Mouse (Mus musculus) bone marrow macrophage, adult 2 months (primary cell): ENCODE measurements around the gene Cers1. TPM values are rescaled to one million over a fixed set of nuclear protein-coding genes. Genes with fewer than 3 reads are reported as not detected.
A peak's percentile ranks its signal among the peaks of the same experiment; 100 is the strongest.

Source experiments
- H3K27ac ChIP-seq: 2 replicates; pipeline ENCODE4 v1.5.1; 2012; ENCODE audit warnings: low read depth, low read length; ENCODE audit not compliant: insufficient read depth
- H3K4me1 ChIP-seq: 2 replicates; pipeline ENCODE4 v1.6.1; 2012; ENCODE audit warnings: low read length; ENCODE audit not compliant: control insufficient read depth, insufficient read depth
- H3K4me3 ChIP-seq: 2 replicates; pipeline ENCODE4 v1.5.1; 2012; ENCODE audit warnings: mild to moderate bottlenecking, low read length, moderate library complexity; ENCODE audit not compliant: insufficient read depth
- CTCF ChIP-seq: IDR thresholded peaks from 2 replicates; pipeline ENCODE4 v1.5.1; 2012; ENCODE audit warnings: low read depth, mild to moderate bottlenecking, low read length, moderate library complexity
- POLR2A ChIP-seq: IDR thresholded peaks from 2 replicates; pipeline ENCODE4 v1.6.1; 2012; ENCODE audit warnings: mild to moderate bottlenecking, low read depth, low read length, borderline replicate concordance
- polyA plus RNA-seq: library from polyadenylated mRNA; stranded (reverse); fragments of >200 nt; gene quantifications from 2 replicates; pipeline ENCODE4 v1.2.4, GENCODE M21; 2012; ENCODE audit not compliant: missing spikeins, insufficient read depth, insufficient read length

The Cers1 gene
- polyA plus RNA-seq, 1 experiment: not detected

DNA sequence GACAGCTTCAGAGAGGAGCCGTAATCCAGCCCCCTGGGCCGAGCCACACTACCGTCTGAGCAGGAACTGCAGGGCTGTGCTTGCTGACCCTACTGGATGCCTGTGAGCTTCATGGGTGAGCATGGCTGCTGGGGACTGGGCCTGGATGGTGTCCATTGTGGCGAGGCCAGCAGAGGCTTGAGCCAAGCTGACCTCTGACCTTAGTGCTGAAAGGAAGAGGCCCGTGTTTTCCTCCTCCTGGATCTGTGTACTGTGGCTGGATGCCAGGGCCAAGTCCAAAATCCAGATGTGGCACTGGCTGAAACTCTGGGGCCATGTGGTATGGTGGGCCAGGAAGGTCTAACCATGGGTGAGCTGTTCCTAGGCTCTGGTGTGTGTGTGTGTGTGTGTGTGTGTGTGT, 48.5 kb downstream of the Cers1 start:
- Histone ChIP-seq H3K4me3 (no peak overlapping the region), H3K27ac (no peak overlapping the region), H3K4me1 (peaks cover 4% of the 10 kb centered on the region; the same call in 1 of the 2 replicates)
- no peak for TF ChIP-seq POLR2A
- TF ChIP-seq CTCF: no peak

DNA sequence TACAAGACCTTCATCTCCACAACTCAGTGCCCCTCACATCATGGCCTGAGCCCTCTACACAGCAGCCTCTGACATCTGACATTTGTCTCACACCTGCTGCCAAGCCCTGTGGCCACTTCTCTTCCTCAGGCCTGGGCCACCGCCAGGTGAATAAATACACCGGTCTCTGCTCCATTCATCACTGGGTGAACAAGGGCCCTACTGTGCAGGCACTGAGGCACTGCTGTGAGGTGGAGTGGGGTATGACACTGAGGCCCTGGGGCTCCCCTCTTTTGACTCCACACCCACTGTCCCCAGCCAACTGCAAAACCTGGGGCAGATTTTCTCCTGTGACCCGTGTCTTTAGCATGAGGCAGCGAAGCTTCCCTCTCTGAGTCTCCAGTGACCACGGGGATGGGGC, 51.0 kb downstream of the Cers1 start:
- Histone ChIP-seq H3K27ac (no peak overlapping the region), H3K4me3 (no peak overlapping the region), H3K4me1 (peaks cover 4% of the 10 kb centered on the region; the same call in 1 of the 2 replicates)
- TF ChIP-seq CTCF (no peak), POLR2A (no peak)

DNA sequence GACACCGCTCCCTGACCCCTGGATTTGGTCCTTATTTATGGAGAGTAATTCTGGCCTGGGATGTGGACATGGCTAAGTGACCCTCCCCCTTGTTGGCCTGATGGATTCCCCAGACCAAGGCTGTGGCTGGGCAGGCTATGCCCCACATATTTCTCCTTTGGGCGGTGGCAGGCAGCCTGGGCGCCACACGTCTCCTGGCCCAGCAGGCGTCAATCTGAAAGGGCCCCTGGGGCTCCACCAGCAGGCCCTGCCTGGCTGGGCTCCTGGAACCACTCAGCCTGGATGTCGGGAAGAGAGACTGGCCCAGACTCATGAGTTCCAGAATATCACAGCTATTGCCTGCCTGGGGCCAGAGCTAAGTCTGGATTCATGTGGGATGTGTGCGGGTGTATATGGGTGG, 54.9 kb downstream of the Cers1 start:
- no peak overlapping the region for H3K4me3 ChIP-seq
- TF ChIP-seq POLR2A (no peak), CTCF (no peak)
- peaks cover 7% of the 10 kb centered on the region for H3K4me1 ChIP-seq
- H3K27ac ChIP-seq: no peak overlapping the region

DNA sequence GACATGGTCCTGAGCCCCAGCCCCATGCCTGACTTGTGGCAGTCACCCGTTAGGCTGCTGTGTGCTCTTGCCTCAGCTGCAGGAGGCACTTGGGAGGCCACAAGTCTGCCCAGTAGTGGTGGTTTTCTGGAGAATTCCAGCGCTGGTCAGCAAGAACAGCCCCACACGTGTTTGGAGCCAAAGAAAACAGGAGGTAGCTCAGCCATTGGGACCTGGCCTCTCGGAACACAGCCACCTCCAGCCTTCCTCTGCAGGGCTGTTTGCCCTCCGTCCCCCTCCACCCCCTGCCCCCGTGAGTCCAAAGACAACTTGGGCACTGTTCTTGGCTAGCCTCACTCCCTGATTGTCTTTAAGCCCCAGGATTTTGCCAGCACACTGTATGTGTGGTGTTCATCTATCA, 56.4 kb downstream of the Cers1 start:
- H3K4me1 ChIP-seq: peaks cover 9% of the 10 kb centered on the region
- no peak overlapping the region for H3K27ac ChIP-seq
- TF ChIP-seq CTCF: no peak
- TF ChIP-seq POLR2A: no peak
- H3K4me3 ChIP-seq: no peak overlapping the region

DNA sequence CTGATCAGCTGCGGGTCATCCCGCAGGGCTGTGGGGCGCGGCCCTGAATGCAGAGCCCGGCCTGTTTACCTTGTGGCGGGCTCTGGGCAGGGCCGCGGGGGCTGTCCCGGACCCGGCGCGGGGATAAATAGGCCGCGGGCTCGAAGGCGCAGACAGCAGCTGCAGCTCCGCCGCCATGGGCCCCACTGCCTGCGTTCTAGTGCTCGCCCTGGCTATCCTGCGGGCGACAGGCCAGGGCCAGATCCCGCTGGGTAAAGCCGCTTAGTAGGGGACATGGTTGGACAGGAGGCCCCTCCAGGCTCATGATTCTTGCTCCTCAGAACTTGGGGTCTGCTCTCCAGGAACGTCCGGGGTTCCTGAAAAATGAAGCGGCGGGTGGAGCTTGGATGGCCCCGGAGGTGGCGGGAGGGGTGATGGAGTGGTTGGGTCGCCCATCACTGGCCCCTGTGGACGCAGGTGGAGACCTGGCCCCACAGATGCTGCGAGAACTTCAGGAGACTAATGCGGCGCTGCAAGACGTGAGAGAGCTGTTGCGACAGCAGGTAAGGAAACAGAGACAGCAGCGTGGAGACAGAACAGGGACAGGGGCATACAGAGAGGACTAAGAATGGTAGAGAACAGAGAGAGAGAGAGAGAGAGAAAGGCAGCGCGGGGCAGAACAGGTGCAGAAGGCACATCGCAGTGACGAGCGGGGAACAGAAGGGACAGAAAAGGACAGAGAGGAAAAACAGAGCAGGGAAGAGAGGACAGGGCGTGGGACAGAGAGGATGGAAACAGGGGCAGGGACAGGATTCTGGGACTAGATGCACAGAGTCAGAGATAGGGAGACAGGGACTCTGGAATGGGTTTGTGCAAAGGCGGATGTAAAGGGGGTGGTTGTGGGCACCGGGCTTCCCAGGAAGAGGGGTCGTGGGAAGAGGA, 58.1 kb downstream of the Cers1 start, which contains the start of gene Comp:
Gene Comp (plus strand): TSS at position 162 of the 921 bp plus-strand sequence.
- Histone ChIP-seq H3K4me3 (peak within 1 kb of the TSS; percentile 56), H3K4me1 (peaks cover 9% of the 10 kb centered on the region), H3K27ac (no peak within 1 kb of the TSS)
- no peak for TF ChIP-seq POLR2A
- TF ChIP-seq CTCF: no peak

DNA sequence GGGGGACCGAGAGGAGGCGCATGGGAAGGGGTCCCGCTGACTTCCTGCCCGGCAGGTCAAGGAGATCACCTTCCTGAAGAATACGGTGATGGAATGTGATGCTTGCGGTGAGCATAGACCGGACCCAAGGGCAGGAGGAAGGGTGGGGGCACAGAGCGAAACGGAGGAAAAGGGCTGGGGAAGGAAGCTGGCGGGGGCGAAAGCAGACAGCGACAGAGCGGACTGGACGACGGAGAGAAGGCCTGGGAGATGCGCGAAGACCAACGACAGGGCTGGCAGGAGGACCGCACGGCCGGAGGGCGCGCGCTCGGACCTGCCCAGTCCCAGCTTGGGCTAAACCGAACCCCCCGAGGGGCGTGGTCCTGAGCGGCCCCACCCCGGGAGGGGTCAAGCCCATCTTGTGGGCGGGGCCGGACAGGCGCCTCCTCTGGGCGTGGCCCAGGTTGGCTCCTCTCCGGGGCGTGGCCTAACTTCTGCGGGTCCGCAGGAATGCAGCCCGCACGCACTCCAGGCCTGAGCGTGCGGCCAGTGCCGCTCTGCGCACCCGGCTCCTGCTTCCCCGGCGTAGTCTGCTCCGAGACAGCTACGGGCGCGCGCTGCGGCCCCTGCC, 58.8 kb downstream of the Cers1 start:
- no peak for TF ChIP-seq POLR2A
- no peak for TF ChIP-seq CTCF
- H3K4me3 ChIP-seq: peak overlapping the region; percentile 56

DNA sequence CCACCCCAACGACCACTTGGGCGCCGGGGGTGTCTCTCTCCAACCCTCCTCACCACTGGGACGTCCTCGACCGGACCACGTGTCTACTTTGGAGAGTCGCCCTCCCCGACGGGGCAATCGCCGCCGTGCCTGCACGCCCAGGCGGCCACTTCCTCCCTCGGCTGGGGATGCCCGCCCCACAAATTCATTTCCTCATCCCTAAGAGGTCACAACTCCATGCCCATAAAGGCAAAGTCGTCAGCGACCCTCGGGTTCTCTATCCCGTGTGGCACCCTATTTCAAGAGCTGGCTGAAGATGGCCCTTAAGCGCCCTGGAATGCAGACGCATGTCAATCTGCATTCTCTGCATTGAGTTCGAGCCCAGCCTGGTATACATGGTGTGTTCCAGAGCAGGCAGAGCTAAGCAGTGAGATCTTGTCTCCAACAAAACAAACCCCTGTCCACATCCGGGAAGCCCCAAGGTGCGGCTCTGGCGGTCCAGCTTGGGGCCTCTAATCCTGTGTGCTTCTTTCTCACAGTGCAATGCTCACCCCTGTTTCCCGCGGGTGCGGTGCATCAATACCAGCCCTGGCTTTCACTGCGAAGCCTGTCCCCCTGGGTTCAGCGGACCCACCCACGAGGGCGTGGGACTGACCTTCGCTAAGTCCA, 59.8 kb downstream of the Cers1 start:
- Histone ChIP-seq H3K4me1 (peaks cover 9% of the 10 kb centered on the region), H3K27ac (no peak overlapping the region), H3K4me3 (peak overlapping the region; percentile 56)
- TF ChIP-seq CTCF (no peak), POLR2A (no peak)

More for the DNA sequence above, 58.8 kb downstream of the Cers1 start:
- no peak overlapping the region for H3K27ac ChIP-seq
- peaks cover 9% of the 10 kb centered on the region for H3K4me1 ChIP-seq

DNA sequence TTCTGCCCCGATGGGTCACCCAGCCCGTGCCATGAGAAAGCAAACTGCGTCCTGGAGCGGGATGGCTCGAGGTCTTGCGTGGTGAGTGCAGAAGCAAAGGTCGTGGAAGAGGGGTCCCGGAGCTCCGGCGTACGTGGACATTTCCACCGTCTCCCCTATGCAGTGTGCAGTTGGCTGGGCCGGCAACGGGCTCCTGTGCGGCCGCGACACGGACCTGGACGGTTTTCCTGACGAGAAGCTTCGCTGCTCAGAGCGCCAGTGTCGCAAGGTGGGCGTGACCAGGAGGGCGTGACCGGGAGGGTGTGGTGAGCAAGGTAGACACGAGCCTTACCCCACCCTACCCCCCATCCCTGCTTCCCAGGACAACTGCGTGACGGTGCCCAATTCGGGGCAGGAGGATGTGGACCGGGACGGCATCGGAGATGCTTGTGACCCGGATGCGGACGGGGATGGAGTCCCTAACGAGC, 60.7 kb downstream of the Cers1 start:
- no peak for TF ChIP-seq CTCF
- no peak for TF ChIP-seq POLR2A
- Histone ChIP-seq H3K4me1 (peaks cover 9% of the 10 kb centered on the region), H3K27ac (no peak overlapping the region), H3K4me3 (0 out of 2 replicates have a peak overlapping the region, but pooled peaks have one; percentile 0)

DNA sequence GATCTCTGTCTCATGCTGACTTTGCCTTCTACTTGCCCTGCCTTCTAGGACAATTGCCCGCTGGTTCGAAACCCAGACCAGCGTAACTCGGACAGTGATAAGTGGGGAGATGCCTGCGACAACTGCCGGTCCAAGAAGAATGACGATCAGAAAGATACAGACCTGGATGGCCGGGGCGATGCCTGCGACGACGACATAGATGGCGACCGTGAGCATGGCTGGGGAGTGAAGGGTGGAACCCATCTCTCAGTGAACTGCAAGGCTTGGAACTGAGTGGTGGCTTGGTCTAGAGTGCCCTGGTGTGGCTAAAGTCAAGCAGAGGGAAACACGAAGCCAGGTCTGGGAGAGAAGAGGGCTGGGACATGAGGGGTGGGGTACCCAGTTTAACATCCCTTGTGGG, 61.5 kb downstream of the Cers1 start:
- H3K4me1 ChIP-seq: peaks cover 9% of the 10 kb centered on the region
- H3K4me3 ChIP-seq: no peak overlapping the region
- no peak overlapping the region for H3K27ac ChIP-seq
- no peak for TF ChIP-seq CTCF
- no peak for TF ChIP-seq POLR2A

DNA sequence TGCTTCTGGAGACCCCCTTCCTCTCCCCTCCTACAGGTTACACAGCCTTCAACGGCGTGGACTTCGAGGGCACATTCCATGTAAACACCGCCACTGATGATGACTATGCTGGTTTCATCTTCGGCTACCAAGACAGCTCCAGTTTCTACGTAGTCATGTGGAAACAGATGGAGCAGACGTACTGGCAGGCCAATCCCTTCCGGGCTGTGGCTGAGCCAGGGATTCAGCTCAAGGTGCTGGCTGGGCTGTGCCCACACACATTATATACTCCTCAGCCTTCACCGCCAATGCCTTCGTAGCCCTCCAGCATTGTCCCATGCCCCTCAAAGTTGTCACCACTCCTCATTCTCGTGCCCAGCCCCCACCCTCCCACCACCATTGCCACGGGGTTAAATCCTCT, 64.5 kb downstream of the Cers1 start:
- Histone ChIP-seq H3K27ac (no peak overlapping the region), H3K4me3 (no peak overlapping the region), H3K4me1 (peaks cover 5% of the 10 kb centered on the region; the same call in 1 of the 2 replicates)
- TF ChIP-seq CTCF (no peak), POLR2A (no peak)

Other genes starting within 250 kb of the Cers1 start
- gene Tm6sf2, start 242.9 kb upstream of the Cers1 start, polyA plus RNA-seq: not detected in 2 replicates
- not detected in 2 replicates for gene Hapln4, start 232.3 kb upstream of the Cers1 start, polyA plus RNA-seq
- gene Ncan, start 194.9 kb upstream of the Cers1 start, polyA plus RNA-seq: not detected in 2 replicates
- gene Nr2c2ap, start 184.4 kb upstream of the Cers1 start, polyA plus RNA-seq: 21.2 and 21.9 TPM in 2 replicates
- gene Rfxank, start 176.6 kb upstream of the Cers1 start, polyA plus RNA-seq: 13.5 and 15.8 TPM in 2 replicates
- 43.3 and 51.9 TPM in 2 replicates for gene Borcs8, start 176.3 kb upstream of the Cers1 start, polyA plus RNA-seq
- not detected in 2 replicates for gene Mef2b, start 176.1 kb upstream of the Cers1 start, polyA plus RNA-seq
- gene Tmem161a, start 143.4 kb upstream of the Cers1 start, polyA plus RNA-seq: 27.5 and 28.1 TPM in 2 replicates
- gene Slc25a42, start 103.5 kb upstream of the Cers1 start, polyA plus RNA-seq: 2.9 and 3.8 TPM in 2 replicates
- 24.3 and 26.5 TPM in 2 replicates for gene Sugp2, start 81.5 kb upstream of the Cers1 start, polyA plus RNA-seq
- 5.0 and 6.6 TPM in 2 replicates for gene Armc6, start 81.3 kb upstream of the Cers1 start, polyA plus RNA-seq
- gene Homer3, start 32.9 kb upstream of the Cers1 start, polyA plus RNA-seq: 27.4 and 29.3 TPM in 2 replicates
- gene Ddx49, start 13.3 kb upstream of the Cers1 start, polyA plus RNA-seq: 23.9 and 24.3 TPM in 2 replicates
- 119 and 139 TPM in 2 replicates for gene Cope, start 13.3 kb upstream of the Cers1 start, polyA plus RNA-seq
- not detected in 2 replicates for gene Gdf1, start 14.0 kb downstream of the Cers1 start, polyA plus RNA-seq
- 30.6 and 31.6 TPM in 2 replicates for gene Upf1, start 37.5 kb downstream of the Cers1 start, polyA plus RNA-seq
- gene Comp, start 57.8 kb downstream of the Cers1 start, polyA plus RNA-seq: 1.1 and 1.2 TPM in 2 replicates
- 8.4 and 8.9 TPM in 2 replicates for gene Crtc1, start 123.8 kb downstream of the Cers1 start, polyA plus RNA-seq
- gene Klhl26, start 161.2 kb downstream of the Cers1 start, polyA plus RNA-seq: 10.8 and 10.9 TPM in 2 replicates
- not detected in 2 replicates for gene Tmem59l, start 171.6 kb downstream of the Cers1 start, polyA plus RNA-seq
- 0.97 and 1.0 TPM in 2 replicates for gene Crlf1, start 177.4 kb downstream of the Cers1 start, polyA plus RNA-seq
- 80.7 and 86.0 TPM in 2 replicates for gene Rex1bd, start 191.0 kb downstream of the Cers1 start, polyA plus RNA-seq
- 825 and 873 TPM in 2 replicates for gene Uba52, start 195.0 kb downstream of the Cers1 start, polyA plus RNA-seq
- gene Fkbp8, start 211.9 kb downstream of the Cers1 start, polyA plus RNA-seq: 163 and 178 TPM in 2 replicates
- 82.2 and 82.3 TPM in 2 replicates for gene Kxd1, start 212.2 kb downstream of the Cers1 start, polyA plus RNA-seq
- gene Ell, start 223.7 kb downstream of the Cers1 start, polyA plus RNA-seq: 17.1 TPM in 2 replicates